Mouse (Mus musculus): ENCODE measurements around the gene Lrit2.

Gene Lrit2

DNA sequence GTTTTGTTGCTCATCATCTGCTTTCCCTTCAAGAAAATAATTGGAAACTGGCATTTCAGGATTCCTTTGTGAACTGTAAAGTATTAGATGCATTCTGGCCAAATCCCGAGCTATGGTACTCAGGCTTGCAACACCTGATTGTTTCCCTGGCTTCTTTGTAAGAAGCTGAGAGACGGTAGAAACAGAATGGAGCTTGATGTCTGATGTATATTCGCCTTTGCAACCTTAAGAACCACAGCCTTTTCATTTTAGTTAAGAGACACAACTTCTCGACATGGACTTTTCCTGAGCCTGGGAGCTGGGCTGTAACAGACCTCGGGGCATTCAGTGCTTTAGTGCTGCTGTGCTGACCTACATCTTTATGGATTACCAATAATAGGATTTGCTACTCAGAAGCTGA is at the start of gene Lrit2:
Lrit2 (plus strand) TSS at position 301 of the 400 bp plus-strand sequence.
- no peak for DNase-seq (ENCODE audit: low spot score in 2 of 2)

DNA sequence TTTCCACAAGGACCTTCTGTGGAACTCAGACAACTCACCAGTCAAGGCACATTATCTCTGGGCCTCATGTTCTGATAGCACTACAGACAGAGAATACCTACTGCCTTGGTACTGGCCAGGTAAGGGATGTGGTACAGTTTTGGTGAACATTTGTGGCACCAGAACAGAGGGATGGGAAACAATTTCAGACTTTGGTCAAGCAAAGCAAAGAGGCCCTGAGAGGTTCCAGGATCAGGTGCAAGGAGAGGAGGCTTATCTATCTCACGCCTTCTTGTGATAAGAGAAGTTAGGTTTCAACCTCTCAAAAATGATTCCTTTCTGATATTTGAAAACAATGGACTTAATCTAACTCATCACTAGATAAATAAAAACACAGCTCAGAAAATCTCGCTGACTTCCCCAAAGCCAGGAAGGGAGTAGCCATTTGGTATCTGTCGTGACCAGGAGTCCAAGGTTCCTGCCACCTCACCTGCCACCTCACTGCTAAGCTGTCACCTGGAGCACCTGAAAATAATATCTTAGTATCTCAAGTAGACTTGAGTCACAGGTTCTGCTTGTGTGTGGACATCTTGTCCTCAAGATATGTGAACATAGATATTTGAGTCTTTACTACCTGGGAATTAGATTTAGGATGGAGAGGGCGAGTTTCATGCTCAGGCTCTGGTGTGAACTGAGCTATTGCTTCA is 40.3 kb upstream of the Lrit2 start:
- no peak for DNase-seq (ENCODE audit: low spot score in 2 of 2)

DNA sequence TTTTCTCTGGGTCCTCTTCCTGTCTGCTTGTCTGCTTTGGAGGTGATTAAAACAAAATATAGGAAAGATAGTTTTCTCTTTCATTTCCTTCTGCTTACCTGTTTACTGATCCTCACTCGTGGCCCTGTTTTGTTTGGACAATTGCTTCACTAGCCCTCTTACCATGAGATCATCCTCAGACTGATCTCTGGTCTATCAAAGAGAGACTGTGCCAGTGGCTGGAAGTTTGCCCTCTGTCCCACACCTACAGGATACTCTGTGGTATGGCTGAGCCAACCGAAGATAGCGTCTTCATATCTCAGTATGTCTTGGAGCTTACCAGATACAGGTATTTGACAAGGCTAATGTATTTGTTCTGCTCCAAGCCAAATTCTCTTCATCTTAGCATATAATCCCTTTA is 39.8 kb upstream of the Lrit2 start:
- DNase-seq (ENCODE audit: low spot score in 2 of 2), result no peak

DNA sequence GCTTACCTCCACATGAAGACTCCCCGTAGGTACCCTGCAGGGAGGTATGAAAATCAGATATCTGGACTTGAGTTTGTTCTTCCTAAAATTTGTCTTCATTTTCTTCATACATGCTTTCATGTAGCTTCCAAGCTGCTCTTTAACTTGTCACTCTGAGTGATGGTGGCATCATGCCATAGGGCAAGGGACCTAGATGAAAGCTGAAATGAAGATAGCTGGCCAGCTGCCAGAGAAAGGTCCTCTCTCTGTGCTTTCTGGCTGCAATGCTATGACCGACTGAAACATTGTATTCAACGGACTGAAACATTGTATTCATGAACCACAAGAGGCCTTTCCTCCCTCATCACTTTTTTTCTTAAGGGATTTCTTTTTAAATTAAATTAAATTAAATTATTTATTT is 39.2 kb upstream of the Lrit2 start:
- no peak for DNase-seq (ENCODE audit: low spot score in 2 of 2)

DNA sequence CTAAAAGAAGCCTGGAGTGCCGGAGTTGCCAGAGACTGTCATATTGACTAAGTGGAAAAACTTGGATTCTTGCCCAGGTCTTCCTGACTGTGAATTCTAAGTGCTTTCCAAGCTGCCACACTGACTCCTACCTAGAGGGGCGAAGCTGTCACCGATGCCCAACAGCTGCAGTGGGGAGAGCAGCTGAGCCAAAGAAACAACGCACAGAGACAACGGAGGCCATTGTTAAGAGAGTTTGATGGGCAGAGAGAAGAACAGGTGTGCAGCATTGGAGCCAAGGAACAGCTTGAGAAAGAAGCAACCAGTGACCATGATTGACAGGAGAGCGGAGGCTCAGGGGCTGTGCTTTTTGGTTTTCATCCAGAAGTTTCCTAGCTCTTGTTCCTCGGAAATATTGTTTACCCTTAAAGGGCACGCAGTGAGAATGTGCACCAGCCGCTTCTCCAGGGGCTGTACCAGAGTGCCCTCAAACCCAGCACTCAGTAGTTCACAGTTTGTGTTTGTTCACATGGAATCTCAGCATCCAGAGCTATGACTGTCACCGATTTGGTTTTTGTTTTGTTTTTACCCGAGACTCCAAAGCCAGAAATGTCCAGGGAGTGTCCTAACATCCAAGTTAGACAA is 35.1 kb upstream of the Lrit2 start:
- no peak for DNase-seq (ENCODE audit: low spot score in 2 of 2)

DNA sequence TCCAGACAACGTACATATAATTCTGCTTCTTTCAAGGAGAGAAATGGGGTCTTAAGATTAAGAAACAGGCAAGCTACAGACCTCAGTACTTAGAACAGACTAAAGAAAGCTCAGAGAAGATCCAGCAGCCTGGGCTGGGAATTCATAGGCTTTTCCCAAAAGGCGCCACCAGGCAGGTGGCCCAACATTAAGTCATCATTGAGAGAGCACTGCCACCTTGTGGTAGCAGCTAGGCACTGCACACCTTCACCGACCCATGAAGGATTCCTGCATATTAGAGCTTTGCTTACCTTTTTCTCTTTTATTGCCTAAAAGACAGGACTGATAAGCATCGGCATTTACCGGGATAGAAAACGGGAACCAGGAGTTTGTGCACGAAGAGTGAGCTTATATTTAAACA is 34.5 kb upstream of the Lrit2 start:
- peak; percentile 20 to 63 for DNase-seq (ENCODE audit: low spot score in 2 of 2)

DNA sequence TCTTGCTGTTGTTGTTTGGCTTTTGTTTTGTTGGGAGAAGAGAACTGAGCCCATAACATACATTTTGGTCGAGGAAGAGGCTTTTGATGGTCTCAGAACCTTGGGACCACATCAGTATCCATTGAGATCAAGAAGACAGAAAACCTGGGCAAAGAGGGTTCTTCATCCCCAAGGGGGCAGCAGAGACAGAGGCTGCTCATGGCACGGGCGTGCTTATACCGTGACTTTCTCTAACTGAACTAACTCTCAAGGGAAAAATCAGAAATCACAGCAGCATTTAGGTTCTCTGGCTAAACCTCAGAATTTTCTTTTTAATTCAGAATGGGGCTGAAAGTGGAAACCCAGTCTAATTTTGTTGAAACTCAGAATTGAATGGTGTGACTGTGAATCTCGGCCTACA is 33.3 kb upstream of the Lrit2 start:
- no peak for DNase-seq (ENCODE audit: low spot score in 2 of 2)

DNA sequence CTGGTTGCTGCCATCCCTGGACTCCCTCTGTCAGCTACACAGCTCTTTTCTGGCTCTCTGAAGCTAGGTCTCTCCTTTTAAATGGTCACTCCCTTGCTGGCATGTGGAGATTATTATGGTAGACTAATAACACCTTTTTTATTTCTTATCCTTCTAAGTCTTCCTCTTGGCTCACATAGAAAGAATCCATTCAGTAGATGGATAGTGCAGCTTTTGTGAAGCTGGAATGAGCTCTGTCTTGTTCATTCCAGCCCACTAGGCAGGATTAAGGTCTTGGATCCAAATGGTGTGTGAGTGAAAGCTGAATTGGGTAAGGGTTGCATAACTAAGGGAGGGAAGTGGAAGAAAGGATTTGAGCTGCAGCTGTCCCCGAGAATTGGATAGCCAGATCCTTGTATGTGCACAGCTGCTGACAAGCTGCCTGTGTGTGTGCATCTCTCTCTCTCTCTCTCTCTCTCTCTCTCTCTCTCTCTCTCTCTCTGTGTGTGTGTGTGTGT is 18.8 kb upstream of the Lrit2 start, which contains the start of gene Rgr:
Rgr (minus strand) TSS at position 51 of the 497 bp plus-strand sequence.
- DNase-seq (ENCODE audit: low spot score in 2 of 2), result no peak

DNA sequence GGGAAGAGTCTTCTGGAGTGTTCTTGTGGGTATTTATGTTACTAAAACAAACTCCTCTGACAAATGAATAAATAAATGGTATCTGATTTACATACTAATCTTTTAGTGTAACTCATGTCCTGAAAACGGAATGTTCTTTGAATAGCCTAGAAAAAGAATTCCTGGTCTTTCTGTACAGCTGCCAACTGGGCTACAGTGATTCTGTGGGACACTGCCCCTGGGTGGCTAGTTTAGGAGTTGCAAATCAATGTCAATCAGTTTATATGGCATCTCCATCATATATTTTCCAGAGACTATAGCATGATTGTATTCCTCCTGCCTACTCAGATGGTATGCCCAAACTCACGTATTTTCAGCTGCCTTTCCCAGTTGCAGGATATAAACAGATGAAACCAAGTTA is 2.9 kb upstream of the Lrit2 start:
- DNase-seq (ENCODE audit: low spot score in 2 of 2), result no peak

DNA sequence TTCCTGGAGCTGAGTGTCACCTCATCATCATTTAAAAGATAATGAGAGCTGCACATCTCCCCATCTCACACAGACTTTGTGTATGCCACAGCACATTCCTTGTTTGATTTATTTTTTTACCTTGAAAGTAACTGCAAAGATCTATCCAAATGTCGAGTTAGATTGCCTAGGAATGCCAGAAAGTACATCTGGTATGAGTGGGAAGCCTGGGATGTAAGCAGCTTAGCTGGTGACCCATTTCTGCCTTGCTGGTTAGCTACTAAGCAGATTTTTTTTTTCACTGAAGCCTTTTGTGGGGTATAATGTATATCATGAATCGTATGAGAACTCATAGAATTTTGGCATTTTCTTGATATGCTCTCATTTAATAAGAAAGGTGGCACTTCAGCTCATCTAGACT is 1.1 kb upstream of the Lrit2 start:
- DNase-seq (ENCODE audit: low spot score in 2 of 2), result no peak

DNA sequence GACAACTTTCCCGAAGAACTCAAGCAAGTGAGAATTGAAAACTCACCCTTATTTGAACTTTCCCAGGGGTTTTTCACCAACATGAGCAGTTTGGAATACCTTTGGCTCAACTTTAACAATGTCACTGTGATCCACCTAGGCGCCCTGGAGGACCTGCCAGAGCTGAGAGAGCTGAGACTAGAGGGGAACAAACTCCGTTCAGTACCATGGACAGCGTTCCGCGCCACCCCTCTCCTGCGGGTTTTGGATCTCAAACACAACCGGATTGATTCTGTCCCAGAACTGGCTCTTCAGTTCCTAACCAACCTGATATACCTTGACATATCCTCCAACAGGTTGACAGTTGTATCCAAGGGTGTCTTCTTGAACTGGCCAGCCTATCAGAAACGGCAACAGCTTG is 787 bp downstream of the Lrit2 start:
- peak in 1 of 2 experiments; percentile 39 for DNase-seq (ENCODE audit: low spot score in 2 of 2)

DNA sequence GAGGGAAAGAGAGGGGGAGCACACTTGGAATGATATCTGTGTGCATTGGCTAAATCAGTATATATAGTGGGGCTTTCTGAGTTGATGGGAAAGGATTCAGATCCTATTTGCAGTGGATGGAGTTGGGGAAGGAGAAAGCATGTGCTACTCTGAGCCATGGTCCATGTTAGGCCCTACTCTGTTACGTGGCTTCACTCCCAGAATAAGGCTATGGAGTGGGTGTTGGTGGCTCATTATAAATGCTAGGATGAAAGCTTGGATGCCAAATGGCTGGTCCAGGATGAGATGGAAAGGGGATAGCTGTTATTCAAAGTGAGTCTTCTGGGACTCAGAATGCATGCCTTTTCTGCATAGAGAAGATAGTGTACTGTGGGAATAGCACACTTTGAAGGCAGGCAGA is 13.0 kb downstream of the Lrit2 start:
- DNase-seq (ENCODE audit: low spot score in 2 of 2), result no peak

DNA sequence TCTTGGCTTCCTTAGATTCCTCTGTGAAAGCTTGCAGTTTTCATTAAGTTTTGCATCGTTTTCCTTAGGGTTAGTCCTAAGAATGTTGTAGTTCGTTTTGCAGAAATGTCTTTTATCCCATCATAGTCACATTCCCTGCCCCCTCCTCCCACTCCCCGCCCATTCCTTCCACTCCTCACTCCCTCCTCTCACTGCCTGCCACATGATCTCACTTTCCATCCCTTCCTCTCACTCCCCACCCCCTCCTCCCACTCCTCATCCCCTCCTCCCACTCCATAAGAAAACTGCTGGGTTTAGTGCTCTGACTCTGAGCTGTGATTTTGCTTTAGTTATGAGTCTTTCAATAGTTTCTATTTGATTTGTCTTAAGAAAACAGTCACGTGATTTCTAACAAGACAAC is 16.0 kb downstream of the Lrit2 start:
- no peak for DNase-seq (ENCODE audit: low spot score in 2 of 2)

DNA sequence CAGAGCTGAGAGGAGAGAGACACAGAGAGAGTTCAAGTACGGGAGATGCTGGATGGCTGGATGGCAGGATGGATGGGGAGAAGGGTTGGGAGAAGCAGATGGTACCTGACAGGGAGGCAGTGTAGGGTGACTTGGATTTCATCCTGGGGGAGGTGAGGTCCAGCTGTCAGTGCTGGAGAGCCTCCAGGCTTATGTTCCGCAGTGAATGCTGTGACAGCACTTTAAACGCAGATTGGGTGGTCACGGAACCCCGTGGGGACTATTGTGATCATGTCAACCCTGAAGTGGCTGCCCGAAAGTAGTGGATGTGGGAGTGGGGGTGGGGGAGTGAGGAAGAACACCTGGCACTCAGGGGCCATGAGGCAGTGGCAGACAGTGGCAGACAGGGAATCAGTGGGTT is 26.7 kb downstream of the Lrit2 start:
- DNase-seq (ENCODE audit: low spot score in 2 of 2), result no peak

DNA sequence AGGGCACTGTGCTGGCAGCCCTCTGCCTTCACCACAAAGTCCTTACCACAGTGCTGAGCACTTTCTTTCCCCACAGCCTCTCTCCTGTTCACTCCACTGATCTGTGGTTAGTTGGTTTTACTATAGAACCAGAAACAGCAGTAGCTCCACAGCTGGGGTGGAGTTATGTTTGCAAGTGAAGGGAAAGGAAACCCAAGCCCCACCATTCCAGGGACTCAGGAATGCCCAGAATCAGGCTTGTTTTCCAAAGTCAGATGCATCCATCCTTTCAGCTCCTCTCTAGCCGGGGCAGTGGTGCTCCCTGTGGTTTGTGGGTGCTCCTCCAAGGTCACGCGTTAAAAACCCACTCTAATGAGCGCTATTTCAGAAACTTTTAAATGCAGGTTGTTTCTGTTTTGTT is 27.8 kb downstream of the Lrit2 start:
- no peak for DNase-seq (ENCODE audit: low spot score in 2 of 2)

DNA sequence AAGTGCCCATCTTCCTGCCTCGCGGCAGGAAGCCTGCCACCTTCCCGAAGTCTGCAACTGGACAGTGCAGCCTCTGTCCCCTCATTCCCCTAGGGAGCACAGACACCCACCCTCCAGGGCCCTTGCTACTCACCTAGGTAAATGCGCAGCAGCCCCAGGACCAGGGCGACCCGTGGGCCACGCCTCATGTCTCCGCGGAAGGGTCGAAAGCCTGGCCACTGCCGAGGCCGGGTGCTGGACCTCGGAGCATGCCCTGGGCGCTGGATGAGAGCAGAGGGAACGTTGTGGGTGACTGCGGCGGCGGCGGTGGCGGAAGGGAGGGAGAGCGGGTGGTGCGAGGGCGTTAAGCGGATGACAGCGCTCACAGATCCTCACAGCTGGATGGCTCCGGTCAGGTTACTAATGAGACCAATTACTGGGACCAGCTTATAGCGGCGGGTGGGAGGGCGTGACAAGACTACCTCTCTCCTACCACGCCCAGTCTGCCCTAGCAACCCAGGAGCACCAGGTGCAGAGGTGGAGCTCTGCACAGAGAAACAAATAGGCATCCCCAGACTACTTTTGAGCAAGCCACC is 30.3 kb downstream of the Lrit2 start, which contains the start of gene Cdhr1:
Cdhr1 (minus strand) TSS at position 392 of the 575 bp plus-strand sequence.
- no peak for DNase-seq (ENCODE audit: low spot score in 2 of 2)

DNA sequence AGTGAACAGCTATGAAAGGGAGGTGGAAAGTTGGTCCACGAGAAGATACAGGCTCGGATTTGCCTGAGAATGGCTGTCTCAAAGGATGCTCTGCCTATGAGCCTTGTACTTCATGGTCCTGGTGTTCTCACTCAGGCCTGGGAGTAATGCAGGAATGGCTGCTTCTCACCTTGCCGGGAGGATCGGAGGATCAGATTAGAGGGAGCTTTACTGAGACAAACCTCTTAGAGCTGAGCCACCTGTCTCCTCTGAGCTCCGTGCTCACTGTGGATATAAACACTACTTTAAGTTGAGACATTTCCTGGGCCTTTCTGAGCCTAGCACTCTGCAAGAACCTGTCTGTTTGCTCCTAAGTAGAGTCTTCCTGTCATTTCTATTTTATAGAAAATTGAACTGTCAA is 33.8 kb downstream of the Lrit2 start:
- DNase-seq (ENCODE audit: low spot score in 2 of 2), result no peak

DNA sequence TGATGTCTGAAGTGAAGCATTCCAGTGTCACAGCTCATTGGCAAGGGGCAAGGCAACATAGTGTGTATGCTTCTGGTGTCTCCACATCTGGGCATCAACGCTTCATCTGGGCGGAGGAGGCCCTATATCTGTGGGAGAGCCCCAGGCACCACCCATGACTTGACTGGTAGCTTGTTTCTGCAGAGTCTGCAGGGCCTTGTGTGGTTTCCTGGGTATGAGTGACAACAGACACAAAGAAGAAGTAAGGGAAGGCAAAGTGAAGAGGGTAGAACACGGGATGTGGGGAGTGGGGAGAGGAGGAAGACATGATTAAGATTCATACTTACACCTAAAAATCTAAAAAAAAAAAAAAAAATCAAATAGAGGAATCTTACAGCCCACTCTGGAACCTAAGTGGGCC is 34.8 kb downstream of the Lrit2 start:
- DNase-seq (ENCODE audit: low spot score in 2 of 2), result no peak

DNA sequence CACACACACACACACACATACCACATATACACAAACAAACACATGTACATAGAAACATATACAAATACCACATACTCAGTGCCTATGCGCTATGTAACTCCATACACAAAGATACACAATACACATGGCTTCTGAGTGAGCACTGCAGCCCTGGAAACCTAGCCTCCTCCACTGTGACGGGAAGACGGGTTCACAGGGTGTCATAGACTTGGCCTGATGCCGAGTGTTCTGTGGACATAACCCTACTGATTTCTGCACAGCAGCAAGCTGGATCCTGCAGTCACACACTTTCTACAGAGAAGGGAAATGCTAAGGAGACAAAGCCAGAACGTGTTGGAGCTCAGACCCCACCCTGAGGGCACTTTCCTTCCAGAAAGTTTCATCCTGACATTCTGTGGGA is 37.0 kb downstream of the Lrit2 start:
- no peak for DNase-seq (ENCODE audit: low spot score in 2 of 2)

DNA sequence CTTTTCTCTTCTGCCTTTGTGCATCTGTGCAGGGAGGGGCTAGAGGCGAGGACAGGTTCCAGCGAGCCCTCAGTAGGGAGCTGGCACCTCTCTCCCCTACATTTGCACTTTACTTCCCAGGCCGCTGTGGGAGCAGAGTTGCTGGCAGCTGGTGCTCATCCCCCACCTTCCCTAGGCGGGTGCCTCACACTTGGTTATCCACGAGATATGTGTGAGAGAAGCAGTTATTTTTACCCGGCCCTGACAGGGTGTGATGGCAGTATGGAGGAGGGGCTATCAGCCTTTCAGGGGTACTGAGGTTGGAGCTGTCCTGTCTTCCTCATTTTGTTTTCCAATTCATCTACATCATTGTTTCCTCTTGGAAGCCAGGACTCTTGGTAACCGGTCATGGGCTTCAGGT is 38.1 kb downstream of the Lrit2 start:
- no peak for DNase-seq (ENCODE audit: low spot score in 2 of 2)

DNA sequence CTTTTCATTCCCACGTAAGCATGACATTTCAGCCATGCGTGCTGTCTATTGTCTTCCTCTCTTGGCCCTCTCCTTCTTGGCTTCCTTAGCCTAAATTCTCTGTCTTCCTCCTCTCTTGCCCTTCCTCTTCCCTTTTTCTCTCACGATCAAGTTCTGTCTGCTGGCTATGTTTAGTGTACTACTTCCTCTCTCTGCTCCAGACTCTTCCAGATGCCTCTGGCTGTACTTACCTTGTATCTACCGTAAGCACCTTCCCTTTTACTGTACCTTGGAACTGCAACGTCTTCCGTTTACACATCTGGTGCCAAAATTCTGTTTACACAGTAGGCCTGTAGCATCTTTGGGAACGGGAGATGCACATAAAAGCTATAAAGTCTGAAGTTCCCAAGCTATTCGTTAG is 41.7 kb downstream of the Lrit2 start:
- no peak for DNase-seq (ENCODE audit: low spot score in 2 of 2)

DNA sequence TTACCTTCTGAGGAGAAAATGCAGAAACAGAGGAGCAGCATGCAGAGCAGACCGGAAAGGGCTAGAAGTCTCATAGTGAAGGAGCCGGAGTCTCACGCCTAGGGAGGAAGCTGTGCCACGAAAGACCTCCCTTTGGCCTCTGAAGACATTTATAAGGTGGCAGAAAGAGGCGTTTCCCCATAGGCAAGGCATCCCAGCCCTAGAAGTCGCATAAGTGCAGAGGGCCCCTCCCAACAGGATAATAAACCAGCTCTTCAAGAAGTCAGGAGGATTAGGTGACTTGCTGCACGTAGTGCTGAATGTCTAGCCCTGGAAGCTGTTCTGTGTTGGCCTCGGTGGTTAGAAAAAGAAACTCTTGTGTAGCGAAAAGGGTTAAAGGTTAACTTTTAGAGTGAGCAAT is 42.2 kb downstream of the Lrit2 start:
- DNase-seq (ENCODE audit: low spot score in 2 of 2), result no peak

DNA sequence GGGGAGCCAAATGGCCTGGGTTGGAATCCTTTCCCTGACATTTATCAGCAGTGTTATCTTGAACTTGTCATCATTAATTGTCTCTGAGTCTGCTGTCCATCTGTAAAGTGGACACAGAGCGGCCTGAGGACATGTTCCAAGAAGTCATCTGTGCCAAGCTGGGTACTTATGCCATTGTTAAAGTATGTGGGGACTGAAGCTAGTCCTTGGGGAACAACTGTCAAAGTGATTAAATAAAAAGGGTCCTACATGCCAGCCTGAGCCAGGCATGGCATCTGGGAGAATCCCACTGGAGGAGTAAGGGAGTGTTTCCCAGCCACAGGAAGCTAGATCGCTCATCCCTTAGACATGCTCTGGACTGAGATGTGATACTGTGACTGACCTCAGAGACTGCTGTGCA is 42.7 kb downstream of the Lrit2 start:
- DNase-seq (ENCODE audit: low spot score in 2 of 2), result no peak

Data from spleen, postnatal 10 days (tissue).